Mouse (Mus musculus): Measurements from ENCODE around the gene Rpl38. TPM values are rescaled to one million over a fixed set of nuclear protein-coding genes. Genes with fewer than 3 reads are reported as not detected.

Gene Rpl38
- polyA plus RNA-seq, 1 experiment: 2,044 TPM

DNA sequence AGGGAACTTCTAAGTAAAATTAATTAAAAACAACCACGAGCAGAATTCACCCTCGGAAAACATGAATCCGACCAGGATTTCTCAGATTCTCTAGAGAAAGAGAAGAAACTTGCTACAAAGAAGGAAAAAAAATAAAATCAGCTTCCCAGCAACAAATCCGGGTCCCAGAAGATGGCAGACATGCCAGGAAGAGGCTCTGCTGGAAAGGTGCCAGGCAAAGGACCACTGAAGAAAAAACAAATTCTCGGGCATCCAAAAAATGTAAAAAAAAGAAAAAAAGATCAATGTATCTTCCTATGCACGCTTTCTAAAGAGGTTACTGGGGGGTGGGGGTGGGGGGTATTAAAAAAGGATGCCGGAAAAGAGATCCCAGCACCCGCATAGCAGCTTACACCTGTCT is 36.1 kb upstream of the Rpl38 start:
- H3K9ac ChIP-seq (ENCODE audit: low read depth, poor library complexity, severe bottlenecking): no peak overlapping the region
- H3K4me3 ChIP-seq (ENCODE audit: low read depth, low read length): no peak overlapping the region
- no peaks in the 10 kb centered on the region for H3K36me3 ChIP-seq (ENCODE audit: control insufficient read depth, insufficient read depth, low read length, poor library complexity, severe bottlenecking)
- no peak overlapping the region for H3K27ac ChIP-seq (ENCODE audit: insufficient read depth, low read length)
- H3K9me3 ChIP-seq (replicated peaks; ENCODE audit: control insufficient read depth, insufficient read depth, low read length, poor library complexity, severe bottlenecking): no peaks in the 10 kb centered on the region
- no peaks in the 10 kb centered on the region for H3K4me1 ChIP-seq (ENCODE audit: control insufficient read depth, insufficient read depth, low read length)
- no peaks in the 10 kb centered on the region for H3K27me3 ChIP-seq (ENCODE audit: control insufficient read depth, insufficient read depth, low read length, poor library complexity, severe bottlenecking)
- TF ChIP-seq POLR2A (IDR thresholded peaks at IDR 0.05; ENCODE audit: insufficient read depth, low read length): no peak

DNA sequence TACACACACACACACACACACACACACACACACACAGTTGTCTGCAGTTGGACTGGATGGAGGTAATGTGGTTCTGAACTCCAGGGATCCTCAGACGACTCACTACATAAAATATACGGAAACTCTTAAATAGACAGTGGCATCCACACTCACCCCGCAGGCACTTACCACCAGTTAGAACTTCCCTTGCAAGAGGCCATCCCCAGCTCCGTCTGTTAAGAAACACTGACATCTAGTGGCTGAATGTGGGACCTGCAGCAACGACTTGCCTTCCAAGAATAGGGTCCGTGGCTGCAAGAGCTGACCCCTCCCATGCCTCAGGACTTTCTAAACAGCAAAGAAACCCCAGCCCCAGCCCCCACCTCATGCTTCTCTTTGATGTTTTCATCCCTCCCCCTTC is 32.0 kb upstream of the Rpl38 start:
- Histone ChIP-seq H3K9me3 (replicated peaks; ENCODE audit: control insufficient read depth, insufficient read depth, low read length, poor library complexity, severe bottlenecking) (no peaks in the 10 kb centered on the region), H3K4me1 (ENCODE audit: control insufficient read depth, insufficient read depth, low read length) (peaks cover 3% of the 10 kb centered on the region), H3K27me3 (ENCODE audit: control insufficient read depth, insufficient read depth, low read length, poor library complexity, severe bottlenecking) (no peaks in the 10 kb centered on the region), H3K27ac (ENCODE audit: insufficient read depth, low read length) (no peak overlapping the region), H3K9ac (ENCODE audit: low read depth, poor library complexity, severe bottlenecking) (no peak overlapping the region), H3K36me3 (ENCODE audit: control insufficient read depth, insufficient read depth, low read length, poor library complexity, severe bottlenecking) (no peaks in the 10 kb centered on the region), H3K4me3 (ENCODE audit: low read depth, low read length) (no peak overlapping the region)
- no peak for TF ChIP-seq POLR2A (IDR thresholded peaks at IDR 0.05; ENCODE audit: insufficient read depth, low read length)
- peak; percentile 99 for TF ChIP-seq CTCF (IDR thresholded peaks at IDR 0.05; ENCODE audit: low read depth, low read length)
- 0 out of 2 replicates have a peak, but pooled peaks have one; percentile 17 for TF ChIP-seq EP300 (IDR thresholded peaks at IDR 0.05; ENCODE audit: insufficient read depth, low read depth, low read length)

DNA sequence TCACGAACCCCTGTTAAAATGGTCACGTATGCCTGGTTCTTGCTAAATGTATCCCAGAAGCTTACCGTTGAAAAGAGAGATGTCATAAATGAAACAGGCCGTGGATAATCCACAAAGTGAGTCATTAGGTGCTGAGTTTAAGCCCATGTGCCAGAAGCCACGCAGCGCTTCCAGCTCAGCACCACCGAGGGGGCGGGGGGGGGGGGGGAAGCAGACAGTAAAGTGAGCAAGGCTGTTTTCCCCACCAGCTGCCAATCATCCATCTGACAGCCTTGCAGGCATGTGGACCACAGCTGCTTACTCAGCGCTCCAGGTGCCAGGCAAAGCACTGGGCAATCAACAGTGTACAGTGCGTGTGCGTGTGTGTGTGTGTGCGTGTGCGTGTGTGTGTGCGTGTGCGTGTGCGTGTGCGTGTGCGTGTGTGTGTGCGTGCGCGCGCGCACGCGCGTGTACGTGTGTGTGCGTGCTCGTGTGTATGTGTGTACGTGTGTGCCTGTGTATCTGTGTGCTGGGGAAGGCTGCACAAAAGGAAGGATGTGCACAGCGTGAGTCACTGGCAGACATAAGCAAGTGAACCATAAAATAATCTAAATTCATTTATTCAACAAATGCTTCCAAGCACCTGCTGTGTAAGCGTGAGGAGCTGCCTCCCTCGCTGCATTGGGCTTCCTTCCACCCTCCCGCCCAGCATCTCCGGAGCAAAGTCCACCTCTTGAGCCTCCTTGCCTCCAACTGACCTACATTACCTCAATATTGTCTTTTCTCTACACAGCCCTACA is 31.4 kb upstream of the Rpl38 start:
- no peak overlapping the region for H3K27ac ChIP-seq (ENCODE audit: insufficient read depth, low read length)
- H3K9me3 ChIP-seq (replicated peaks; ENCODE audit: control insufficient read depth, insufficient read depth, low read length, poor library complexity, severe bottlenecking): no peaks in the 10 kb centered on the region
- TF ChIP-seq POLR2A (IDR thresholded peaks at IDR 0.05; ENCODE audit: insufficient read depth, low read length) (no peak), EP300 (IDR thresholded peaks at IDR 0.05; ENCODE audit: insufficient read depth, low read depth, low read length) (no peak), CTCF (IDR thresholded peaks at IDR 0.05; ENCODE audit: low read depth, low read length) (no peak)
- no peaks in the 10 kb centered on the region for H3K27me3 ChIP-seq (ENCODE audit: control insufficient read depth, insufficient read depth, low read length, poor library complexity, severe bottlenecking)
- peaks cover 3% of the 10 kb centered on the region for H3K4me1 ChIP-seq (ENCODE audit: control insufficient read depth, insufficient read depth, low read length)
- no peaks in the 10 kb centered on the region for H3K36me3 ChIP-seq (ENCODE audit: control insufficient read depth, insufficient read depth, low read length, poor library complexity, severe bottlenecking)
- peak overlapping the region; percentile 1; the same call in 1 of the 2 replicates for H3K4me3 ChIP-seq (ENCODE audit: low read depth, low read length)
- H3K9ac ChIP-seq (ENCODE audit: low read depth, poor library complexity, severe bottlenecking): no peak overlapping the region

DNA sequence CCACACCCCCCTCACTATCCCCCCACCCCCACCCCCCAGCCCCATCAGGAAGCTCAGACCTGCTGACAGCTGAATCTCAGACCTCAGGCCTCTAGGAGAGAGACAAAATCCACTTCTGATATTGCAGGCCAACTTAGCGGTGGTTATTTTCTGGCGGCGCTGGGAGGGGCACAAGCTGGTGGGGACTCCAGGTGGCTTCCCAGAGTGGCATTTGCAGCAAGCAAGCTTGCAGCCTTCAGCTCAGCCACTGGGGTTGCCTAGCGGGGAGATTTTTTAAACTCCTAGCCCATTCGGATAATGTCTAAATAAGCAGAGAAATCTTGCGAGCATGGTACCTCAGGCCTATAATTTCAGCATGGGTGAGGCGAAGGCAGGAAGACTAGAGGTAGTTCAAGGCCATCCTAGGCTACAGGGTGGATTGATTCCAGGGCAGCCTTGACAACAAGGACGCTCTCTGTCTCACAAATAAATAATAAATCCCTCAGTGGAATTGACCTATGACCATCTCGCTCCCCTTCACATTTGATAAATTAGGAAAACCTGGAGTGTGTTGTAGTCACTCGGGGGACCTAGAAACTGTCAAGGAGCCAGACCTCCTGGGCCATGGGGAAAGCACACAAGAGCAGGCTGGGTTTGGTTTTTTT is 29.6 kb upstream of the Rpl38 start:
- Histone ChIP-seq H3K27me3 (ENCODE audit: control insufficient read depth, insufficient read depth, low read length, poor library complexity, severe bottlenecking) (no peaks in the 10 kb centered on the region), H3K36me3 (ENCODE audit: control insufficient read depth, insufficient read depth, low read length, poor library complexity, severe bottlenecking) (no peaks in the 10 kb centered on the region), H3K4me1 (ENCODE audit: control insufficient read depth, insufficient read depth, low read length) (peaks cover 3% of the 10 kb centered on the region), H3K27ac (ENCODE audit: insufficient read depth, low read length) (no peak overlapping the region), H3K9ac (ENCODE audit: low read depth, poor library complexity, severe bottlenecking) (no peak overlapping the region), H3K9me3 (replicated peaks; ENCODE audit: control insufficient read depth, insufficient read depth, low read length, poor library complexity, severe bottlenecking) (no peaks in the 10 kb centered on the region), H3K4me3 (ENCODE audit: low read depth, low read length) (no peak overlapping the region)
- TF ChIP-seq CTCF (IDR thresholded peaks at IDR 0.05; ENCODE audit: low read depth, low read length) (no peak), POLR2A (IDR thresholded peaks at IDR 0.05; ENCODE audit: insufficient read depth, low read length) (no peak), EP300 (IDR thresholded peaks at IDR 0.05; ENCODE audit: insufficient read depth, low read depth, low read length) (no peak)

DNA sequence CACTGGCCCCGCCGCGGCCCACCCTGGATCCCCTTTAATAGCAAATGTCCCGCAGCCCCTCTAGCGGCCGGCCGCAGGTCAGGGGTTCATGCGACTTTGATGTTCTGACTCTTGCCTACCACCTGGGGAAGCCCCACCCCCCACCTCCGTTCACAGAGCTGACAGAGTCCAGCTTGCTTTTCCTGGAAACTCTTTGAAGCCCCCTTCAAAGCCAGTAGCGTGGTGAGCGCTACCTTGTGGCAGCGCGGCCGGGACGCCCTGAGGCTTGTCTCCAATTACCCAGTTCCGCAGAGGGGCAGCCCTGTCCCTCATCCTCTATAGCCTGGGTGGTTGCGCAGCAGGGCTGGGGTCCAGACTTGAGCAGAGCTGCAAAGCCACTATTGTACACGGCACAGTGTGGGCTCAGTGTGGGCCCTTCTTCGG is 28.6 kb upstream of the Rpl38 start:
- Histone ChIP-seq H3K4me1 (ENCODE audit: control insufficient read depth, insufficient read depth, low read length) (peaks cover 3% of the 10 kb centered on the region), H3K9ac (ENCODE audit: low read depth, poor library complexity, severe bottlenecking) (no peak overlapping the region), H3K4me3 (ENCODE audit: low read depth, low read length) (peak overlapping the region; percentile 20; the same call in 1 of the 2 replicates), H3K9me3 (replicated peaks; ENCODE audit: control insufficient read depth, insufficient read depth, low read length, poor library complexity, severe bottlenecking) (no peaks in the 10 kb centered on the region), H3K27ac (ENCODE audit: insufficient read depth, low read length) (no peak overlapping the region), H3K36me3 (ENCODE audit: control insufficient read depth, insufficient read depth, low read length, poor library complexity, severe bottlenecking) (no peaks in the 10 kb centered on the region), H3K27me3 (ENCODE audit: control insufficient read depth, insufficient read depth, low read length, poor library complexity, severe bottlenecking) (no peaks in the 10 kb centered on the region)
- TF ChIP-seq CTCF (IDR thresholded peaks at IDR 0.05; ENCODE audit: low read depth, low read length): no peak
- 0 out of 2 replicates have a peak, but pooled peaks have one; percentile 45 for TF ChIP-seq EP300 (IDR thresholded peaks at IDR 0.05; ENCODE audit: insufficient read depth, low read depth, low read length)

DNA sequence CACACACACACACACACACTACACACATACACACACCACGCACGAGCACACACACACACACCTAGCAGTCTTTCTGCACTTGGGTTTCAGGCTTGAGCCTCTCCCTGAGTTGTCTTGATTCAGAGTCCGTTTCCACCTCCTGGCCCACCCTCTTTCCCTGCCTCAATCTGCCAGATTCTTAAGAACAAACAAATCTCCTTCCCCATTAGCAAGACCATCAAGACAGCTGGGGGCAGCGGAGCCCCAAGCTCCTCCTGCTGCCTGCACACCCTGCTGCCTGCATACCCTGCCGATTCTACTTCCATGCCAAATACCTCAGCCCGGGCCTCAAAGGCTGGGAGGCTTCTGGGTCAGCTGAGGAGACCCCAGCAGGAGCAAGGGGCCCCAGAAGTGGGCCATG is 27.7 kb upstream of the Rpl38 start:
- H3K4me1 ChIP-seq (ENCODE audit: control insufficient read depth, insufficient read depth, low read length): peaks cover 3% of the 10 kb centered on the region
- H3K9me3 ChIP-seq (replicated peaks; ENCODE audit: control insufficient read depth, insufficient read depth, low read length, poor library complexity, severe bottlenecking): no peaks in the 10 kb centered on the region
- H3K4me3 ChIP-seq (ENCODE audit: low read depth, low read length): no peak overlapping the region
- H3K27me3 ChIP-seq (ENCODE audit: control insufficient read depth, insufficient read depth, low read length, poor library complexity, severe bottlenecking): no peaks in the 10 kb centered on the region
- TF ChIP-seq CTCF (IDR thresholded peaks at IDR 0.05; ENCODE audit: low read depth, low read length) (no peak), EP300 (IDR thresholded peaks at IDR 0.05; ENCODE audit: insufficient read depth, low read depth, low read length) (no peak), POLR2A (IDR thresholded peaks at IDR 0.05; ENCODE audit: insufficient read depth, low read length) (no peak)
- H3K27ac ChIP-seq (ENCODE audit: insufficient read depth, low read length): no peak overlapping the region
- no peak overlapping the region for H3K9ac ChIP-seq (ENCODE audit: low read depth, poor library complexity, severe bottlenecking)
- H3K36me3 ChIP-seq (ENCODE audit: control insufficient read depth, insufficient read depth, low read length, poor library complexity, severe bottlenecking): no peaks in the 10 kb centered on the region
